Mouse (Mus musculus) left cerebral cortex, postnatal 10 days (tissue): ENCODE data around the gene Cryz. TPM values are rescaled to one million over a fixed set of nuclear protein-coding genes. Genes with fewer than 3 reads are reported as not detected.

Experiments
- DNase-seq, 2 experiments: peaks; one replicate each; pipeline ENCODE4 v3.0.0; 2021 to 2022; ENCODE audit warnings: low spot score in 2 of 2, mixed read lengths in 1 of 2; ENCODE audit errors: extremely low spot score in 1 of 2
- intact Hi-C: fragments of 180-260 bp; cut with DNase I; formaldehyde crosslinking; loops from one replicate; pipeline ENCODE4 v1.15.1; 2025
- total RNA-seq, 2 experiments: library from RNA; stranded (reverse); gene quantifications; 2 replicates each; pipeline ENCODE4 v1.2.3; 2021

Cryz gene
- 10 to 100 TPM; 16.4 to 18.2 TPM for total RNA-seq

DNA sequence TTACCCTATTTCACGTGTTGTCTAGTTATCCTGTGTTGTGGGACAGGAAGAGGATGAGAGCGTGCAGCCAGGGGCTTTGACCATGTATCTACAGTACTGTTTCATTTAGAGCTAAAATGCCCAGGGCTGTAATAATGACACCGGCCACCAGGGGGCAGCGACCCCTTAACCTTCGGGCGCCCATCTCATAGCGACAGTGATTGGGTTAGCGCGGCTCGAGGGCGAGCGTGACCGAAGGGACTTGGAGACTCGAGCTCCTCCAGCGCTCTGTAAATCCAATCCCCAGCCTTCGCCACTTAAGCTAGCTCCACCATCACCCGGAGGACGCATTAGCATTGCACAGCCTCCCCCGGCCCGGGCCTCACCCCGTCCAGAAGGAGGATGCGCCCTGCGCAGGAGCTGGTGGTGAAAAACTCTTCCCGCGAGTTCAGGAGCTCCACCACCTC is at the start of gene Cryz:
TSS of gene Cryz (plus strand) at position 224 of the 446 bp plus-strand sequence.
- intact Hi-C loops = no loop called here
- DNase-seq = peak; percentile 89

DNA sequence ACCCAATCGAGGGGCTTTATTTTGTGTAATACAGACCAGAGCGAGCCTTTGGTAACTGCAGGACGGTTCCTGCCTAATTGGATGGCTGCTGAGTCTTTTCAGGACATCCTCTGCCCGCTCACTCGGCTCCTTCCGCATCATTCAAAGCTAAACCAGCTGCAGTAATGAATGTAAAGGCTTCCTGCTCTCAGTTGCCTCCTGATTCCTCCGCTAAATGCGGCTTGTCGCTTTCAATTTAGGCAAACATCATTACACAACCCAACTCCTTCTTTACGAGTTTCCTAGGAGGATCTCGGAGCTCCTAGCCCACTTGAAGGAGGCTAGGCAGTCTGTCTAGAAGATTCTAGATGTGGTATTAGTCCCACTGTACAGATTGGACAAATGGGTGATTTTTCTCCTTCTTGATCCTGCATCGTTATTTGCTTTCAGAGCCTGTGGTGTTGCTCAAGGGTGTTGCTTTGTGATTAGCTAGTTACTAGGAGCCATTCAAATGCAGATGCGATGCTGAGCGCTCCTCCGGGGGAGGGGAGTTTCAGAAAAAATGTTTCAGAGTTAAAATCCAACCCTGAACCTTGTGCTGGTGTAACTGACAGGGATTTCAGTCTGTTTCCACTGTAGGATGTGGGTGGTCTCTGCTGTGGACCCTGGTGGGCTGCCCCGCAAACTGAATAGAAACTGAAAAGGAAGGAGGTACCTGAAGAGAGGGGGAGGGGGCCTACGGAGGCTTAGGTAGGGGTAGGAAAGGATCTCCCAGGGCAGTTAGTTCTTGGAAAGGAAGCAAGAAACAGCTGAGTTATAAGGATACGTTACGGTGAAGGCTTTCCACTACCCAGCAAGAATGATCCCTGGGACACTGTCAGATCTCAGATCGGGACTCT is 48.7 kb upstream of the Cryz start:
- intact Hi-C loops = no loop called here
- no peak for DNase-seq

GRCm38 (mm10) chr3:154548868-154549301 is 47.6 kb upstream of the Cryz start:
- DNase-seq = no peak
- intact Hi-C loops = no loop called here

DNA sequence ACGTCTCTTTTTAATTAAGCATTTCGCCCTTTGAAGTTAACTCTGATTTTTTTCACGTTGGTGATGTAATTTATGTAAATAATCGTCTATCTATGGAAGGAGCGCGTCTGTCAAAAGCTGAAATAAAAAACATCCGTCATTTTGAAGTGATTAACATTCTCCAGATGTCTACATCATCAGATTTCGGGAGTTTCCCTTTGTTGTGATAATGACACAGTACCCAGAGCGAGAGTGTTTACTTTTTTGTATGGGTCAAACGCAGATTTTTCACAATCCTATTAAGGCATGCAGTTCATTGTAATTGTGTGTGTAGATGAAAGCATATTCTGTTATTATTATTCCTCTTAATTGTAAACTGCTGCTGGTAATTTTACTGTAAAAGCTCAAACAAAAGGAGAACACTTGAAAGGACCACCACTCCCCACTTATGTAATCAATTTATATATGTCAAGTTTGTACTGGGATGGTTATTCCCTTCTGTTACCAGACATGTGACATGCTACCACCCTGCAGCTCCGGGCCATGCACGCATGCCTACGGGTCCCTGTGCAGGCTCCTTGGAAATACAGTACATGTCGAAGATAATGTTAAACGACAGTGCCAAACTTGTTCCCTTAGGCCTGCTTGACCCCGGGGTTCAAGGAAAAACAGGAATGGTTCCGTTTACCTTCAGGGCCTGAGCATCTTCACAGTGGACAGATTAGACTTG is 46.0 kb upstream of the Cryz start:
- intact Hi-C loops = no loop called here
- DNase-seq = no peak

DNA sequence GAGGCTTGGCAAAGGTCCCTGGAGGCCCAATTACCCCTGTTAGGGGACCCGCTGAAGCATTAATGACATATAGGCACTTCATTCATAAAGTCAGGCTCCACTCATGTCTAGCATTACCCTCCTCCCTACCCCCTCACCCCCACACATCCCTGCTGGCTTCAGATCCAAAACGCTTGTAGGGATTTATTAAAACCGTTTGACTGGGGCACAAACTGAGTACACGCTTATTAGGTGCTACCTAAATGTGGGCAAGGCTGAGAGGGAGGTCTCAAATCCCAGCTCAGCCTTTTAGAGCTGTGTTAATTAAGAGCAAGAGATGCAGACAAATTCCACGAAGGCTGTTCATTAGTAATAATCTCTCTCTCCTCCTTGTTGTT is 45.5 kb upstream of the Cryz start:
- DNase-seq = no peak
- intact Hi-C loops = no loop called here

DNA sequence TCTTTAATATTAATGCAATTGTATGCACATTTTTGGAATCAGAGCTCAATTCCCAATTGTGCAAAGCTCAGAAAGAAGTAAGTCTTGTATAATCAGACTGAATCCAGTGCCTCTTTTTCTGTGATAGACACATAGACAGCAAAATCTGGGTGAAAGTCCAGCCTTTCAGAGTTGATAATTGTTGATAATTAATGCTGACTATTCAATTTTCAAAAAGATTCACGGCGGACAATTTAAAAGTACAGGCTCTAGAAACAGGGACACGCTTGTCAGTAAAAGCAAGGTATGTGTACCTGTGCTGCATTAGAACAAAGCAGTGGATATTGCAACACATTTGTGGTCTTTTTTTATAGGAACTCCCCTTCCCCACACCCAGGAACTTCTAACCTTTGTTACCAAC is 34.3 kb upstream of the Cryz start:
- intact Hi-C loops = no loop called here
- DNase-seq = no peak

GRCm38 (mm10) chr3:154565437-154565836 is 31.1 kb upstream of the Cryz start:
- DNase-seq = no peak
- intact Hi-C loops = no loop called here

DNA sequence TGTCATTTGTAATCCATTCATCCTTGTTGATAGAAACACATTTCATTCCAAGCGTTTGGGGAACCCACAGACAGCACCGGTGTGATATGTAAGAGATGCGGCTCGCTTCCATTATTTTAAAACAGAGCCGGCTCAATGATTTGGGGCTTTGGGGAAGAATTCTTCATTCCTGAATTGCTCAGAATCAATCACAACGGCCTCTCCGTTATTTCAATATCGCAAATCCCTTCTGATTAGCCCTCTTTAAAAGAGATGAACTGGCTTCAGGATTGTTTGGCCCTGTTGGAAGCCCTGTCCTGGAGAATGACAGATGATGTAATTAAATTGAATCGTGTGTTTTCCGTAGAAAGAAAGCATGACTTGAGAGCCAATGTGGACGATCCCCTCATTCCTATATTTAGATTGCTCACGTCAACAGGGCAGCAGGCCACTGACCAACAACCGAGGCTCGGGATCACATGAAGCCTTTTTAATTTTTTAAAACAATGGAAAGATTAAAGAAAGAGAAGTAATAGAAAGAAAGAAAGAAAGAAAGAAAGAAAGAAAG is 26.4 kb upstream of the Cryz start:
- intact Hi-C loops = loop anchor here (5.0 kb wide), 1 partner anchor 613 kb away; no protein-coding TSS in a partner anchor
- no peak for DNase-seq

- no peak for DNase-seq
- intact Hi-C loops = loop anchor here (5.0 kb wide), 1 partner anchor 613 kb away; no protein-coding TSS in a partner anchor
Observed at GRCm38 (mm10) chr3:154570786-154571185, 25.7 kb upstream of the Cryz start.

DNA sequence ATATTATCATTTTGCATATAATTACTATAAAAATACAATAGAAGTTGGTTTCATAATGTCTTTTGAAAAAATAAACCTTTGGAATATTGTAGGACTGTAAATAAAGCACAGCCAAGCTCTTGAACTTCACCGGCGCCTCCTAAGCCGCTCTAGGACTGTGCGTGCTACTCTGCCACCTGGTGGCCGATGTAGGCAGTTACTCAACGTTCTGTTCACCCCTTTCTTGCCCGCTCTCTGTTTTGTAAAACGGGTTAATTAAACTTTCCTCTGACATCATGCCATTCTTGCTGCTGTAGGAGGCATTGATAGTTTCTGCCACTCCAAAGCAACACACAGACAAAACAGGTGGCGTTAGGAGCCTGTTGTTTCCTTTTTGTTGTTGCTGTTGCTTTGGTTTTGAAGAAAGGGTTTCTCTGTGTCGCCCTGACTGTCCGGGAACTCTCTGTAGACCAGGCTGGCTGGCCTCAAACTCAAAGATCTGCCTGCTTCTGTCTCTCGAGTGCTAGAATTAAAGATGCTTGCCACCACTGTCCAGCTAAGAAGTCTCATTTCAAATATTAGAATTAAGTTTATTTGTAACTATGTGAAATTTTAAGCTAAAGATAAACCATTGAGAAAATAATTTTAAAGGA is 24.1 kb upstream of the Cryz start:
- peak; percentile 50 to 80 for DNase-seq
- intact Hi-C loops = loop anchor here (1.0 to 5.0 kb wide), 2 partner anchors 303 to 615 kb away; no protein-coding TSS in a partner anchor

DNA sequence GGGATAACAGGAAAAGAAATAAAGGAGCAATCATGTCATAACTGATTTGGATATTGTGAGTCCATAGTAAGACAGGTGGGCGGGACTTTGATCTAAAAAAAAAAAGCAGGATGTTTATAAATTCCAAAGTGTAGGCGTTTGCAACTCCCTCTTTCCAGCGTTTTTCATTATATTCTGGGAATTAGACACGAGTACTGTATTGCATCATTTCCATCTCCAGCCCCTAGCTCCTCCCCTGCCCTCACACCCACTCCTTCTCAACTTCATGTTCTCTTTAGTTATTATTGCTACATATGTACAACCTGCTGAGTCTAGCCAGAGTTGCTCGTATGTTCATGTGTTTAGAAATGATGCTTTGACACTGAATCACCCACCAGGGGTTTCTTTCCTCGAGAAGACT is 22.8 kb upstream of the Cryz start:
- no peak for DNase-seq
- intact Hi-C loops = loop anchor here (5.0 kb wide), 1 partner anchor 616 kb away; no protein-coding TSS in a partner anchor

- no peak for DNase-seq
- intact Hi-C loops = no loop called here
Observed at GRCm38 (mm10) chr3:154577895-154578294, 18.6 kb upstream of the Cryz start.

DNA sequence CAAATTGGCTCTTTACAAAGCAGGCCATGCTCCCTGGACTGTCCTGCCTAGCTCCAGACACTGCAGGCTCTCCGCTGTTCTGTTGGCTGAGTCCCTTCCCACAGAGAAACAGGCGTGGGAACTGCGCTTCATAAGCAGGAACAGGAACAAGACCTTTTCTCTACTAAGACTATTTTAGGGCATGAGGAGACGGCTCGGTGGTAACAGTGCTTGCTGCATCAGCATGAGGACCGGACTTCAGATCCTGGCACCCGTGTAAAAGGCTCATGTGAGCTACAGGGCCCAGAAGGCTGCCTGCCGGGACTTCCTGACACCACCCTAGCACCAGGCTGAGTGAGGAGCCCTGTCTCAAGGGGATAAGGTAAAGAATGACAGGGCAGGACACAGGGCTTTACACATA is 12.2 kb upstream of the Cryz start:
- no peak for DNase-seq
- intact Hi-C loops = no loop called here

DNA sequence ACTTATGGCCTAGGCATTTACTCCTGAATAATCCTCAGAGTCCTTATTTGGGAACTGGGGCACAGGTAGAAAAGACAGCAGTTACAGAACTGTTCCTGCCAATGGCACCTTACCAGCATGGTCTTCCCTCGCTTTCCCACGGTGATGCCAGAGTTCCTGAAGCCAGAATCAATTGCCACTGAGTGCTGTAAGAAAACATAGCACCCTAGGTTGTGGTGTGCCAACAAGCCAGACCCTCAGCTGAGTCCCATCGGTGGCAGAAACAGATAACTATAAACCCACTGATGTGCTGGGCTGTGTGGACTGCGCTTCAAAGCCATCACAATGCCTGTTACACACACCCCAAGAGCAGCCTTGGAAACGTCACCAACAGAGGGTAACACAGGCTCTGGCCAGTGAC is 5.5 kb upstream of the Cryz start:
- intact Hi-C loops = no loop called here

DNA sequence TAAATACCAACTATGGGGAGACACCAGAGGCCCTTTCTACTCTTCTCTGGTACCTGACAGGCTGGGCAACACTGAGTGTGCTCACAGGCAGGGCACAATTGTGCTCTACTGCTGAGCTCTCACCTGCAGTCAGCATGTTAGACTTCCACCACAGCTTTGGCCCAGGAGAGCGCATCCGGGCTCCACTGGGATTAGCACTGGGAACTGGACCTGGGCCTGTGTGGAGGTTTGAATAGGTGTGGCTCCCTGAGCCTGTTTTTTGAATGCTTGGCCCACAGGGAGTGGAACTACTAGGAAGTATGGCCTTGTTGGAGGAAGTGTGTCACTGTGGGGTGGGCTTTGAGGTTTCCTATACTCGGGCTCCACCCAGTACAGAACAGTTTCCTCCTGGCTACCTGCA is 4.9 kb upstream of the Cryz start:
- intact Hi-C loops = no loop called here

More for the DNA sequence above, 5.5 kb upstream of the Cryz start:
- no peak for DNase-seq

DNA sequence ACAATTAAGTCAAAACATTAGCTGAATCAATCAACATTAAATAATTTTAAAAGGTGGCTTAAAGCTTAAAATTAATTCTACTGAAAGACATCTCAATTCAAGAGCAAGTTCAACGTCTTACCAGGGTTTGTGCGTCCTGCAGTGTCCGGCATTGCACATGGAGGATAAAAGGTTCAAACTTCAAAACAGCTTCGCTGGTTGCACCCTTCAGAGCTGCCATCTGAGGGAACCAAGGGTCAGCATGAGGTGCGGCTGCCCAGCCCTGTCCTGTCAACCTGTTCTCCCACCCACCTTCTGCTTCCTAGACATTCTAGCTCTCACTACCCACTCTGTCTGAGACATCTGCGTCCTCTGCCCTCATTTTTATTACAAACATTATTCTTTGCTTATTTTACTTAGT is 2.9 kb upstream of the Cryz start:
- intact Hi-C loops = no loop called here
- DNase-seq = no peak

More for the DNA sequence above, 4.9 kb upstream of the Cryz start:
- DNase-seq = no peak

- no peak for DNase-seq
- intact Hi-C loops = no loop called here
Observed at GRCm38 (mm10) chr3:154594156-154594555, 2.4 kb upstream of the Cryz start.

DNA sequence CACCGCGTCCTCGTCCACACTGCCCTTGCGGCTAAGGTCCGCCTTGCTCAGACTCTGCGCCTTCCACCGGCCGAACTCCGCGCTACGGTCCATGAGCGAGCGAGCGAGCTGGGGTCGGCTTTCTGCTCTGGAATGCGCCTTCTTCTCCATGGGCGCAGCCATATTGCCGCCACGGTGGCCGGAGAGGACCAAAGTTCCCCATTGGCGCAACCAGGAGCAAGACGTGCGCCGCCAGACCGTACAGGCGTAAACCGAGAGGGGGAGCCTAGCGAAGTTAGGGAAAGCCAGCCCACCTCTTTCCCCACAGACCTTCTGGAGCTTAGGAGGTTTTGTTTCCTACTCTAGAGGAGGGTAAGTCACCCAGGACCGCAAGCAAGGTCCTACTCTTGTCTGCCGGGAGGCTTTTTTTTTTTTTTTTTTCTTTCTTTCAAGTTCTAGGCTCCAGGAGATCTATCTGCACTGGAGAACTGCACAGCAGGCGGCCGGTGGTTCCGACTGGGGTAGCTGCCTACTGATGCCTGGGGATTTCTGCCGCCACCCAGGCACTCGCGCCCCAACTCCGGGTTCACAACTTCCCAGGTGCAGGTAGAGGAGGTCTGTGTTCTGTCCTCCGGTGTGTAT is 533 bp downstream of the Cryz start, which contains the start of gene Tyw3:
TSS of gene Tyw3 (minus strand) at position 171 of the 621 bp plus-strand sequence.
- peak; percentile 96 to 98 for DNase-seq
- intact Hi-C loops = no loop called here

DNA sequence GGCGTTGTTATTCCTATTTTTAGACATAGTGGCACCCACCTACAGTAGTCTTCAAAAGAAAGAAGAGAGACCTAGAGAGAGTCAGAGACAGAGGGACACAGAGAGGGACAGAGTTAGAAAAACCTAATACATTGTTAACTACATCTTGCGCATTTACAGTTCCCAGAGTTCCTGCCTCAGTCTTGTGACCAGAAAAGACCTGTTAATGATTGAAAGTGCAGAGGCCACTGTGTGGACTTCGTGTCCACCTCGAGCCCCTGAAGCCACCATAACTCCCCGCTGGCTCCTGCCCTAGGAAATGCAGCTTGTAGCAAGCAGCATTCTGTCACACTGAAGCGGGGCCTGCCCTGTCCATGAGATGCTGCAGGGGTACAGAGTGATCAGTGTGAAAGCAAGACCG is 1.1 kb downstream of the Cryz start:
- no peak for DNase-seq
- intact Hi-C loops = no loop called here
